Mouse (Mus musculus) T-helper 2 cell (primary cell): ENCODE measurements around the gene Enpp3.

ENCODE experiments used
- in situ Hi-C: fragments of 300-600 bp; cut with MboI, MseI; formaldehyde crosslinking; loops from one replicate; pipeline ENCODE4 v1.15.1; 2025; ENCODE audit warnings: high pct_unique_total_duplicates

Enpp3 gene

DNA sequence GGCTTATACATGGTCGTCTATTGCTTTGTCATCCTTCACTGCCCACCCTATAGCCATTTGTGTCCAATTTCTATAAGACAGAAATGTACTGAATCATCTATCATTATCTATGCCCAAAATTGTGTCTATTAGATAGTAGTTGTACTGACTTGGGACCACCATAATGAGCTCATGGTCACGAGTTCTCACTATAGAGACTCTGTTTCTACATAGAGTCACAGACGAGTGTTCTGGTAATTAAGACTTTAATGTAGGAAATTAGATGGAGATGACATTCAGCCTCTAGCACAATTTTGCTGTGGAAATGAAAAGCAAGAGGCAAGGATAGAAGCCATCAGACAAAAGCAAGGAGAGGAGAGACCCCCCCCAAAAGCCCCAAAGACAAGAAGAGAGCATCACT, 78.0 kb downstream of the Enpp3 start:
- in situ Hi-C loops, result no loop called here

DNA sequence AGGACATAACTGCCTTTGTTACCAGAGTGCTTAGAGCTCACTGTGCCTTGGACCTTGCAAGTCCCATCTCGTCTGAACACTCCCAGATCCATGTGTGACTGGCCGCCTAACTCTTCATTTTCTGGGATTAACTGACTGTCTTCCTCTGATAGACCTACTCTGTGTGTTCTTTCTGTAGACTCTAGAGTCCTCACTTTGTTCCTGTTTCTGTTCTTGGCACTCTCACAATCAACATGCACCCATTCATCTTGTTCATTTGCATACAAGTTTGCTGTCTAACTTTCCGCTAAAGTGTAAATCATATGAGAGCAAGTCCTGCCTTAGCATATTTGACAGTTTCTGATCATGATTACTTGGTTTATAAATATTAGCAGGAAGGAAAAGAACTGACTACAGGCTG, 79.4 kb downstream of the Enpp3 start:
- in situ Hi-C loops, result no loop called here

- in situ Hi-C loops, result no loop called here
Observed at GRCm38 (mm10) chr10:24758326-24758915, 84.2 kb downstream of the Enpp3 start.

- in situ Hi-C loops, result no loop called here
Observed at GRCm38 (mm10) chr10:24754874-24755540, 87.6 kb downstream of the Enpp3 start.

DNA sequence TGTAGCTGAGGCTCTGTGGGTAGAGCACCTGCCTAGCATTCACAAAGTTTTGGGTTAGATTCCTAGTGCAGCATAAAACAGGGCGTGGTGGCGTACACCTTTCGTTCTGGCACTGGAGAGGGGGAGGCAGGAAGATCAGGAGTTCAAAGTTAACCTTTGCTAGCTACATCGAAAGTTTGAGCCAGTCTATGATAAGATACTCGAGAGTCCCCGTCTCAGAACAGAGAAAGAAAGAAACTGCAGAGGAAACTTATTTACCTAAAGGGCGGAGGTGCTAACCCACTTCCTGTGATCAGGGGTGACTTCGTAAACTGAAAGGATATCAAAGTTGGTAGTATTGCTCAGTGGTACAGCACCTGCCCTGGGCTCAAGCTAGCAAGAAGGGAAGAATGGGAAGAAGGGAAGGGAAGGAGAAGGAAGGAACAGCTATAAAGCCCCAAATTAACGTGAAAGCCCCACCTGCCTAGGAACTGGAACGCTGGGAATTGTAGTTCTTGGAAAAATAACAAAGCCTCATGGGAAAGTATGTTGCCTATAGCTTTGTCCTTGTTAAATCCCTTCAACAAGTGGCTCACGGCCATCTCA, 88.3 kb downstream of the Enpp3 start:
- in situ Hi-C loops, result no loop called here

DNA sequence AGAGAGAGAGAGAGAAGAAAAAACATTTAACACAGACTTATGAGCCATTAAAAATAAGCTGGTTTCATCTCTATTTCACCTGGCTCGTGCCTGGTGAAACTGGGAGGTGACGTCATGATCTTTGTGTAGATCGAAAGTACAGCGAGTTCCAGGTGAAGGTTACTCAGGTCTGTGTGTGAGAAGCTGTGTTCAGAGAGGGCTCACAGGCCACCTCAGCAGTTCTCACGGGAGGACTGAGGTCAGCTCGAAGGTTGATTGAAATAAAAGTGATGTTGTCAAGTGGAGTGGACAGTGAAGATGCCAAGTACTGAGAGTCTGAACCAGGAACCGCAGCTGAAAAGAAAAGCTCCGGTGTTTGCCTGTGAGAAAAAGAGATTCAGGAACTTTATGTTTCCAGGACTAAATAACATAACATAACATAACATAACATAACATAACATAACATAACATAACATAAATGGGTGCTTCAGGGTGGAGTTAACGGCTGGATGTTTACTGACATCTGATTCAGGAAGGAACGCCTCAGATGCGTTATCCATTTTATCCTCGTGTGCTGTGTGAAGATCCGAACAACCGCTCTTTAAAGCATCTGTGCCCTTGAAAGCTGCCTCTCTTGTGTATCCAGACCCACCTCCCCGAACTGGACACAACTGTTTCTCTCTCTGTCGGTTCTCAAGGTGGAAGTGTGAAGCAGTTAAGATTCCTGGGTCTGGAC, 88.9 kb downstream of the Enpp3 start:
- in situ Hi-C loops, result no loop called here

- in situ Hi-C loops, result no loop called here
Observed at GRCm38 (mm10) chr10:24742950-24743487, 99.6 kb downstream of the Enpp3 start.

- in situ Hi-C loops, result no loop called here
Observed at GRCm38 (mm10) chr10:24741229-24742198, 101.1 kb downstream of the Enpp3 start.

- in situ Hi-C loops, result no loop called here
Observed at GRCm38 (mm10) chr10:24739171-24739570, 103.5 kb downstream of the Enpp3 start.

DNA sequence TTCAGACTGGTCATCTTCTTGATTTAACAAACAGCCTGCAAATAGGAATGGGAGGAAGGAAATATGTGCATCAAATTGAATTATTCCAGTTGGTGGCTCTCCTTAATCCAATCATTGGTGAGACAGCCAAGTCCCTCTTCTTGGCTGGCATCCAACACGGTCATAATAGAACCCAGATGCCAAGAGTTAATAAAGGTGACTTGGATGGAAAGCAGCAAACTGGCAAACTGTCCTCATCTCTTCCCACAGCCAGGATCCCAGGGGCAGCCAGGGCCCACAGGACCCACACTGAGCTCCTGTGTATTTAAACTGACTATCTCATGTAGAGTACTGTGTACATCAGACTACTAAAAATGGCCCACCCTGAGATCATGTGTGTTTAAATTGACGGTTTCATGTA, 104.2 kb downstream of the Enpp3 start:
- in situ Hi-C loops, result no loop called here

- in situ Hi-C loops, result no loop called here
Observed at GRCm38 (mm10) chr10:24735027-24735777, 107.4 kb downstream of the Enpp3 start.

DNA sequence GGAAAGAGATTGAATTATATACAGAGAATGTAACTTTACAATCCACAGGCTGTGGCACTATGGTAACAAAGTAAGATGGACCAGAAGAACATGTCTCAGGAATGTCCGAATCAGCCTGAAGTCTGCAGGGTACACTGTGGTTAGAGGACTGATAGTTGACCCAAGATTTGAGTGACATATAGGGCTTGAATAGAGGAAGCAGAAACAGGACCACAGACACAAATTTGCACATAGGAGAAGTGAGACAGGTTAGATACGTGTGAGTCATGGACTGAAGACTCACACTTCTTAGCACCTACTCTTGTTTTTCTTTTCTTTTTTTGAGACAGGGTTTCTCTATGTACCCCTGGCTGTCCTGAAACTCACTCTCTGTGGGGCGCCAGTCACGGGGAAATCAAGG, 115.1 kb downstream of the Enpp3 start:
- in situ Hi-C loops, result no loop called here

GRCm38 (mm10) chr10:24725197-24725596, 117.4 kb downstream of the Enpp3 start:
- in situ Hi-C loops, result no loop called here
